Mouse (Mus musculus): ENCODE measurements at regions not wholly inside any gene's neighbourhood (a gene's known extent, or its start where the extent isn't known, plus 50 kb on each side); places are given as distances from the start of the nearest gene placed in this dataset.

GRCm38 (mm10) chr14:103764047-103764446, 80.2 kb downstream of the Ednrb start:
- TF ChIP-seq CTCF (IDR thresholded peaks at IDR 0.05; ENCODE audit: borderline replicate concordance, insufficient read depth, low read depth, low read length), result no peak
- TF ChIP-seq POLR2A (IDR thresholded peaks at IDR 0.05; ENCODE audit: borderline replicate concordance, insufficient read depth, low read length), result no peak

All from cerebellum, adult 2 months (tissue).